Mouse (Mus musculus): ENCODE data around the gene Tnfaip3. TPM values are rescaled to one million over a fixed set of nuclear protein-coding genes. Genes with fewer than 3 reads are reported as not detected.
A peak's percentile ranks its signal among the peaks of the same experiment; 100 is the strongest.

Gene Tnfaip3
- polyA plus RNA-seq, 1 experiment = 2.8 TPM

- TF ChIP-seq POLR2A (IDR thresholded peaks at IDR 0.05; ENCODE audit: borderline replicate concordance, extremely low read depth, insufficient read depth, insufficient read length, poor library complexity, severe bottlenecking) (no peak), CTCF (IDR thresholded peaks at IDR 0.05; ENCODE audit: borderline replicate concordance, extremely low read depth, insufficient read depth, insufficient read length) (no peak)
- DNase-seq (ENCODE audit: low read depth) = no peak
Measured at GRCm38 (mm10) chr10:19013351-19013750, 2.1 kb downstream of the Tnfaip3 start.

- no peak for DNase-seq (ENCODE audit: low read depth)
- TF ChIP-seq POLR2A (IDR thresholded peaks at IDR 0.05; ENCODE audit: borderline replicate concordance, extremely low read depth, insufficient read depth, insufficient read length, poor library complexity, severe bottlenecking) (no peak), CTCF (IDR thresholded peaks at IDR 0.05; ENCODE audit: borderline replicate concordance, extremely low read depth, insufficient read depth, insufficient read length) (no peak)
Measured at GRCm38 (mm10) chr10:19012616-19013015, 2.8 kb downstream of the Tnfaip3 start.

- no peak for DNase-seq (ENCODE audit: low read depth)
- TF ChIP-seq CTCF (IDR thresholded peaks at IDR 0.05; ENCODE audit: borderline replicate concordance, extremely low read depth, insufficient read depth, insufficient read length) (no peak), POLR2A (IDR thresholded peaks at IDR 0.05; ENCODE audit: borderline replicate concordance, extremely low read depth, insufficient read depth, insufficient read length, poor library complexity, severe bottlenecking) (no peak)
Measured at GRCm38 (mm10) chr10:19011832-19012440, 3.5 kb downstream of the Tnfaip3 start.

GRCm38 (mm10) chr10:19010414-19010813 lies 5.0 kb downstream of the Tnfaip3 start:
- TF ChIP-seq POLR2A (IDR thresholded peaks at IDR 0.05; ENCODE audit: borderline replicate concordance, extremely low read depth, insufficient read depth, insufficient read length, poor library complexity, severe bottlenecking) (no peak), CTCF (IDR thresholded peaks at IDR 0.05; ENCODE audit: borderline replicate concordance, extremely low read depth, insufficient read depth, insufficient read length) (no peak)
- no peak for DNase-seq (ENCODE audit: low read depth)

GRCm38 (mm10) chr10:19009186-19009672 lies 6.2 kb downstream of the Tnfaip3 start:
- DNase-seq (ENCODE audit: low read depth) = no peak
- TF ChIP-seq CTCF (IDR thresholded peaks at IDR 0.05; ENCODE audit: borderline replicate concordance, extremely low read depth, insufficient read depth, insufficient read length) = no peak
- no peak for TF ChIP-seq POLR2A (IDR thresholded peaks at IDR 0.05; ENCODE audit: borderline replicate concordance, extremely low read depth, insufficient read depth, insufficient read length, poor library complexity, severe bottlenecking)

GRCm38 (mm10) chr10:19008607-19008940 lies 6.9 kb downstream of the Tnfaip3 start:
- no peak for TF ChIP-seq POLR2A (IDR thresholded peaks at IDR 0.05; ENCODE audit: borderline replicate concordance, extremely low read depth, insufficient read depth, insufficient read length, poor library complexity, severe bottlenecking)
- no peak for TF ChIP-seq CTCF (IDR thresholded peaks at IDR 0.05; ENCODE audit: borderline replicate concordance, extremely low read depth, insufficient read depth, insufficient read length)
- DNase-seq (ENCODE audit: low read depth) = no peak

GRCm38 (mm10) chr10:19007897-19008606 lies 7.4 kb downstream of the Tnfaip3 start:
- DNase-seq (ENCODE audit: low read depth) = no peak
- TF ChIP-seq CTCF (IDR thresholded peaks at IDR 0.05; ENCODE audit: borderline replicate concordance, extremely low read depth, insufficient read depth, insufficient read length) = no peak
- no peak for TF ChIP-seq POLR2A (IDR thresholded peaks at IDR 0.05; ENCODE audit: borderline replicate concordance, extremely low read depth, insufficient read depth, insufficient read length, poor library complexity, severe bottlenecking)

GRCm38 (mm10) chr10:19002091-19002785 lies 13.2 kb downstream of the Tnfaip3 start:
- DNase-seq (ENCODE audit: low read depth) = no peak

GRCm38 (mm10) chr10:18999427-18999826 lies 16.0 kb downstream of the Tnfaip3 start:
- no peak for DNase-seq (ENCODE audit: low read depth)
- TF ChIP-seq POLR2A (IDR thresholded peaks at IDR 0.05; ENCODE audit: borderline replicate concordance, extremely low read depth, insufficient read depth, insufficient read length, poor library complexity, severe bottlenecking) (no peak), CTCF (IDR thresholded peaks at IDR 0.05; ENCODE audit: borderline replicate concordance, extremely low read depth, insufficient read depth, insufficient read length) (peak; percentile 22; the same call in 1 of the 2 replicates)

More at GRCm38 (mm10) chr10:19002091-19002785, 13.2 kb downstream of the Tnfaip3 start:
- TF ChIP-seq CTCF (IDR thresholded peaks at IDR 0.05; ENCODE audit: borderline replicate concordance, extremely low read depth, insufficient read depth, insufficient read length) = no peak
- TF ChIP-seq POLR2A (IDR thresholded peaks at IDR 0.05; ENCODE audit: borderline replicate concordance, extremely low read depth, insufficient read depth, insufficient read length, poor library complexity, severe bottlenecking) = no peak

GRCm38 (mm10) chr10:18996331-18996730 lies 19.1 kb downstream of the Tnfaip3 start:
- TF ChIP-seq CTCF (IDR thresholded peaks at IDR 0.05; ENCODE audit: borderline replicate concordance, extremely low read depth, insufficient read depth, insufficient read length) (no peak), POLR2A (IDR thresholded peaks at IDR 0.05; ENCODE audit: borderline replicate concordance, extremely low read depth, insufficient read depth, insufficient read length, poor library complexity, severe bottlenecking) (no peak)
- no peak for DNase-seq (ENCODE audit: low read depth)

Measured in brain, embryonic 14.5 days (tissue).